Mouse (Mus musculus): ENCODE data around the gene Galr2.

DNA sequence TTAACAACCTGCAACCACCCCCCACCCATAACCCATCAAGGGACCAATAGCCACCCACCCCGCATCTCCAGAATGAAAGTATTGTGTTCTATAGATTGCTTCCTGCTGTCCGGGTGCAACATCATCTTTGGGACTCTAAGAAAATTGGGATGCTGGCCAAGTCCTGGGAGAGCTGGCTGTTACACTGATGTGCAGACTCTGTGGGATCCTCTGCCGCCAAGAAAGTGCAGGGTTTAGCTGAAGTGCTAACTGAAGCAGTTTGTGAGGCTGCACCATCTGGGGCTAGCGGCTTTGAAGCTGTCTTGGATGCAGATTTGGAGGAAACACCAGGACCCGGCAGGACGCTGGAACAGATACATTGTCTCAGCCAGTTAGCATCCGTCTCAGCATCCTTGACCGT, 30.4 kb downstream of the Galr2 start:
- TF ChIP-seq CTCF (IDR thresholded peaks at IDR 0.05; ENCODE audit: low read depth, low read length) (no peak), POLR2A (IDR thresholded peaks at IDR 0.05; ENCODE audit: borderline replicate concordance, low read depth, low read length) (no peak)

All from bone marrow macrophage, adult 2 months (primary cell).